Mouse (Mus musculus) liver, embryonic 13.5 days (tissue): Measurements from ENCODE around the gene Sp8. TPM values are rescaled to one million over a fixed set of nuclear protein-coding genes. Genes with fewer than 3 reads are reported as not detected.

ENCODE experiments used
- ATAC-seq: fragments of 200-750 bp; cut with Nextera tagmentation; 2 replicates; pipeline ENCODE4 v1.8.0; 2017; ENCODE audit warnings: low read depth, mild to moderate bottlenecking, moderate number of reproducible peaks, moderate library complexity
- DNase-seq: peaks from one replicate; pipeline ENCODE4 v3.0.0; 2022
- H3K27ac ChIP-seq: fragments of 300-500 bp; sonication (generic); 2 replicates; pipeline ENCODE4 v1.5.1; 2015; ENCODE audit warnings: moderate library complexity, mild to moderate bottlenecking, inconsistent platforms
- H3K27me3 ChIP-seq: fragments of 300-500 bp; sonication (generic); 2 replicates; pipeline ENCODE4 v1.6.1; 2015; ENCODE audit warnings: mild to moderate bottlenecking, inconsistent platforms
- H3K36me3 ChIP-seq: fragments of 300-500 bp; sonication (generic); 2 replicates; pipeline ENCODE4 v1.6.1; 2015; ENCODE audit warnings: mild to moderate bottlenecking, inconsistent platforms
- H3K4me1 ChIP-seq: fragments of 300-500 bp; sonication (generic); replicated peaks from 2 replicates; pipeline ENCODE4 v1.6.1; 2015; ENCODE audit warnings: inconsistent platforms
- H3K4me2 ChIP-seq: fragments of 300-500 bp; sonication (generic); 2 replicates; pipeline ENCODE4 v1.6.1; 2015; ENCODE audit warnings: inconsistent platforms, mild to moderate bottlenecking, moderate library complexity
- H3K4me3 ChIP-seq: fragments of 300-500 bp; sonication (generic); replicated peaks from 2 replicates; pipeline ENCODE4 v1.5.1; 2015; ENCODE audit warnings: mild to moderate bottlenecking, inconsistent platforms
- H3K9ac ChIP-seq: fragments of 300-500 bp; sonication (generic); 2 replicates; pipeline ENCODE4 v1.6.1; 2015; ENCODE audit warnings: mild to moderate bottlenecking, inconsistent platforms
- H3K9me3 ChIP-seq: fragments of 300-500 bp; sonication (generic); replicated peaks from 2 replicates; pipeline ENCODE4 v1.6.1; 2016; ENCODE audit warnings: inconsistent platforms
- WGBS: fragments of 180-500 bp; shearing (Covaris S2); methylation state at CpG from one replicate; pipeline ENCODE4 v1.1.7; 2015; ENCODE audit not compliant: insufficient replicate concordance; 5-methylcytosine and 5-hydroxymethylcytosine counted together
- polyA plus RNA-seq: library from polyadenylated mRNA; unstranded; fragments of >200 nt; fragmentation: Nextera tagmentation; extraction: Ambion mirVana; gene quantifications from 2 replicates; pipeline ENCODE4 v1.2.1, GENCODE M21; 2015

Gene Sp8
- polyA plus RNA-seq, 1 experiment from 2014 or later = not detected

- WGBS = 6% methylated on average over 5 of the region's 5 CpGs
- Histone ChIP-seq H3K4me2 (no peak overlapping the region), H3K27ac (no peak overlapping the region), H3K9me3 (no peaks in the 10 kb centered on the region), H3K36me3 (no peaks in the 10 kb centered on the region), H3K9ac (no peak overlapping the region), H3K4me1 (no peaks in the 10 kb centered on the region; the same call in 1 of the 2 replicates), H3K4me3 (no peak overlapping the region), H3K27me3 (peaks cover 98% of the 10 kb centered on the region)
- ATAC-seq (no peak), DNase-seq (no peak)
Measured at GRCm38 (mm10) chr12:118841381-118841922, 4.7 kb upstream of the Sp8 start.

GRCm38 (mm10) chr12:118841971-118842550, 4.1 kb upstream of the Sp8 start:
- WGBS = 7% methylated on average over 6 of the region's 6 CpGs

GRCm38 (mm10) chr12:118842671-118843411, 3.3 kb upstream of the Sp8 start:
- Histone ChIP-seq H3K9me3 (no peaks in the 10 kb centered on the region), H3K27ac (no peak overlapping the region), H3K27me3 (peaks cover 99% of the 10 kb centered on the region), H3K4me3 (no peak overlapping the region), H3K4me2 (no peak overlapping the region), H3K4me1 (no peaks in the 10 kb centered on the region; the same call in 1 of the 2 replicates), H3K9ac (no peak overlapping the region), H3K36me3 (no peaks in the 10 kb centered on the region)
- 2% methylated on average over 33 of the region's 33 CpGs for WGBS
- DNase-seq = no peak
- ATAC-seq = no peak

More at GRCm38 (mm10) chr12:118841971-118842550, 4.1 kb upstream of the Sp8 start:
- H3K9ac ChIP-seq = no peak overlapping the region
- ATAC-seq (no peak), DNase-seq (no peak)
- H3K36me3 ChIP-seq = no peaks in the 10 kb centered on the region
- no peaks in the 10 kb centered on the region; the same call in 1 of the 2 replicates for H3K4me1 ChIP-seq
- no peak overlapping the region for H3K4me3 ChIP-seq
- H3K9me3 ChIP-seq = no peaks in the 10 kb centered on the region
- no peak overlapping the region for H3K4me2 ChIP-seq
- peaks cover 98% of the 10 kb centered on the region for H3K27me3 ChIP-seq
- no peak overlapping the region for H3K27ac ChIP-seq

GRCm38 (mm10) chr12:118844111-118844510, 2.0 kb upstream of the Sp8 start:
- Histone ChIP-seq H3K27ac (no peak overlapping the region), H3K4me2 (no peak overlapping the region), H3K9me3 (no peaks in the 10 kb centered on the region), H3K36me3 (no peaks in the 10 kb centered on the region), H3K9ac (no peak overlapping the region), H3K27me3 (peaks cover 99% of the 10 kb centered on the region), H3K4me3 (no peak overlapping the region), H3K4me1 (peaks cover 4% of the 10 kb centered on the region)
- DNase-seq (no peak), ATAC-seq (no peak)

- H3K9ac ChIP-seq = no peak overlapping the region
- H3K4me1 ChIP-seq = peaks cover 5% of the 10 kb centered on the region
- no peak overlapping the region for H3K4me2 ChIP-seq
- no peak overlapping the region for H3K27ac ChIP-seq
- H3K36me3 ChIP-seq = no peaks in the 10 kb centered on the region
- no peak overlapping the region for H3K4me3 ChIP-seq
- 0% methylated on average over 3 of the region's 3 CpGs for WGBS
- H3K27me3 ChIP-seq = peaks cover 99% of the 10 kb centered on the region
- no peaks in the 10 kb centered on the region for H3K9me3 ChIP-seq
- DNase-seq (no peak), ATAC-seq (no peak)
Measured at GRCm38 (mm10) chr12:118844841-118845240, 1.3 kb upstream of the Sp8 start.

GRCm38 (mm10) chr12:118845351-118845750, 778 bp upstream of the Sp8 start:
- no peaks in the 10 kb centered on the region for H3K9me3 ChIP-seq
- H3K36me3 ChIP-seq = no peaks in the 10 kb centered on the region
- H3K27ac ChIP-seq = no peak overlapping the region
- no peak overlapping the region for H3K4me2 ChIP-seq
- ATAC-seq = no peak
- H3K4me1 ChIP-seq = peaks cover 5% of the 10 kb centered on the region
- no peak overlapping the region for H3K4me3 ChIP-seq
- 0% methylated on average over 3 of the region's 3 CpGs for WGBS
- DNase-seq = no peak
- peaks cover 99% of the 10 kb centered on the region for H3K27me3 ChIP-seq
- H3K9ac ChIP-seq = no peak overlapping the region

GRCm38 (mm10) chr12:118846649-118847321, 656 bp downstream of the Sp8 start:
- no peak for DNase-seq
- WGBS = under 1% methylated on average over 59 of the region's 59 CpGs
- Histone ChIP-seq H3K27ac (no peak overlapping the region), H3K36me3 (no peaks in the 10 kb centered on the region), H3K4me3 (peak overlapping the region; percentile 46), H3K9ac (no peak overlapping the region), H3K4me2 (peak overlapping the region; percentile 65), H3K9me3 (no peaks in the 10 kb centered on the region), H3K27me3 (peaks cover 94% of the 10 kb centered on the region), H3K4me1 (peaks cover 5% of the 10 kb centered on the region)
- peak; percentile 39; the same call in 1 of the 2 replicates for ATAC-seq

- peak overlapping the region; percentile 65 for H3K4me2 ChIP-seq
- H3K4me1 ChIP-seq = peaks cover 5% of the 10 kb centered on the region
- H3K9me3 ChIP-seq = no peaks in the 10 kb centered on the region
- H3K36me3 ChIP-seq = no peaks in the 10 kb centered on the region
- no peak overlapping the region for H3K9ac ChIP-seq
- ATAC-seq (no peak), DNase-seq (no peak)
- H3K4me3 ChIP-seq = peak overlapping the region; percentile 46
- no peak overlapping the region for H3K27ac ChIP-seq
- WGBS = 2% methylated on average over 17 of the region's 17 CpGs
- peaks cover 94% of the 10 kb centered on the region for H3K27me3 ChIP-seq
Measured at GRCm38 (mm10) chr12:118847381-118847780, 1.3 kb downstream of the Sp8 start.

GRCm38 (mm10) chr12:118847861-118848495, 1.8 kb downstream of the Sp8 start:
- no peak for ATAC-seq
- Histone ChIP-seq H3K4me2 (peak overlapping the region; percentile 65), H3K9ac (no peak overlapping the region), H3K9me3 (no peaks in the 10 kb centered on the region), H3K4me3 (peak overlapping the region; percentile 31; the same call in 1 of the 2 replicates), H3K36me3 (no peaks in the 10 kb centered on the region), H3K27ac (no peak overlapping the region), H3K4me1 (peaks cover 5% of the 10 kb centered on the region), H3K27me3 (peaks cover 93% of the 10 kb centered on the region)
- no peak for DNase-seq
- 2% methylated on average over 23 of the region's 23 CpGs for whole genome bisulfite sequencing

GRCm38 (mm10) chr12:118848496-118849202, 2.5 kb downstream of the Sp8 start:
- H3K9ac ChIP-seq = no peak overlapping the region
- no peak overlapping the region for H3K27ac ChIP-seq
- peak overlapping the region; percentile 31; the same call in 1 of the 2 replicates for H3K4me3 ChIP-seq
- peaks cover 5% of the 10 kb centered on the region for H3K4me1 ChIP-seq
- no peak for DNase-seq
- no peak for ATAC-seq
- H3K4me2 ChIP-seq = peak overlapping the region; percentile 45
- peaks cover 93% of the 10 kb centered on the region for H3K27me3 ChIP-seq
- WGBS = under 1% methylated on average over 79 of the region's 80 CpGs
- H3K36me3 ChIP-seq = no peaks in the 10 kb centered on the region
- H3K9me3 ChIP-seq = no peaks in the 10 kb centered on the region
